Mouse (Mus musculus) forebrain, embryonic 14.5 days (tissue): ENCODE measurements at regions not wholly inside any gene's neighbourhood (a gene's known extent, or its start where the extent isn't known, plus 50 kb on each side); places are given as distances from the start of the nearest gene placed in this dataset.

ENCODE experiments used
- ATAC-seq: fragments of 200-750 bp; cut with Nextera tagmentation; 2 replicates; pipeline ENCODE4 v1.8.0; 2017; ENCODE audit warnings: mild to moderate bottlenecking, moderate library complexity
- DNase-seq: peaks from one replicate; pipeline ENCODE4 v3.0.0-alpha.2; 2015; ENCODE audit warnings: low spot score
- H3K27ac ChIP-seq: fragments of 300-500 bp; sonication (generic); 2 replicates; pipeline ENCODE4 v1.5.1; 2014; ENCODE audit warnings: low read depth, mild to moderate bottlenecking, control low read depth, low read length, moderate library complexity
- H3K27me3 ChIP-seq: fragments of 300-500 bp; sonication (generic); replicated peaks from 2 replicates; pipeline ENCODE4 v1.6.1; 2014; ENCODE audit warnings: low read length, control low read depth, mixed read lengths; ENCODE audit not compliant: control insufficient read depth, insufficient read depth
- H3K36me3 ChIP-seq: fragments of 300-500 bp; sonication (generic); 2 replicates; pipeline ENCODE4 v1.6.1; 2014; ENCODE audit warnings: low read length, control low read depth; ENCODE audit not compliant: control insufficient read depth, insufficient read depth
- H3K4me1 ChIP-seq: fragments of 300-500 bp; sonication (generic); 2 replicates; pipeline ENCODE4 v1.6.1; 2014; ENCODE audit warnings: antibody characterized with exemption, low read length, control low read depth; ENCODE audit not compliant: control insufficient read depth, insufficient read depth
- H3K4me2 ChIP-seq: fragments of 300-500 bp; sonication (generic); 2 replicates; pipeline ENCODE4 v1.6.1; 2014; ENCODE audit warnings: mild to moderate bottlenecking, control low read depth, low read length
- H3K4me3 ChIP-seq: fragments of 300-500 bp; sonication (generic); 2 replicates; pipeline ENCODE4 v1.5.1; 2014; ENCODE audit warnings: low read depth, low read length, control low read depth
- H3K9ac ChIP-seq: fragments of 300-500 bp; sonication (generic); 2 replicates; pipeline ENCODE4 v1.6.1; 2014; ENCODE audit warnings: mild to moderate bottlenecking, low read length, control low read depth, moderate library complexity
- H3K9me3 ChIP-seq: fragments of 300-500 bp; sonication (generic); replicated peaks from 2 replicates; pipeline ENCODE4 v1.6.1; 2016; ENCODE audit warnings: low read length, control low read depth, mixed read lengths; ENCODE audit not compliant: control insufficient read depth
- WGBS: fragments of 180-500 bp; shearing (Covaris S2); extraction: QIAGEN DNeasy Blood & Tissue Kit; methylation state at CpG from one replicate; pipeline ENCODE4 v1.1.7; 2014; 5-methylcytosine and 5-hydroxymethylcytosine counted together

DNA sequence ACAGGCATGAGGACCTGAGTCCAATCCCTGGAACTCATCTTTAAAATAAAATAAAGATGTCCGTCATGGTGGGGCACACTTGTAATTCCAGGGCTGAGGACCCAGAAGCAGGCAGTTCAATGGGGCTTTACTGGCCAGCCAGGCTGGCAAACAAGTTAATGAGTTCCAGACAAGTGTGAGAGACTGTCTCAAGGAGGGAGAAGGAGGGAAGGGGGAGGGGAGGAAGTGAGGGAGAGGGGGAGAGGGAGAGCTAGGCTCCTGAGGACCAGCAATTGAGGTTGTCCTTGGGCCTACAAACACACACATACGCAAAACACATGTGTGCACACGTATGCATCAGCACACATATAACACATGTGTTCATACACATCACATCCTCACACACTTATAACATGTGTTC lies 149.2 kb downstream of the Tmem132e start:
- no peak overlapping the region for H3K27ac ChIP-seq
- DNase-seq (no peak), ATAC-seq (no peak)
- no peak overlapping the region for H3K9ac ChIP-seq
- no peaks in the 10 kb centered on the region for H3K36me3 ChIP-seq
- H3K27me3 ChIP-seq, result no peaks in the 10 kb centered on the region
- H3K4me1 ChIP-seq, result no peaks in the 10 kb centered on the region
- 87% methylated on average over 3 of the region's 3 CpGs for WGBS
- no peak overlapping the region for H3K4me2 ChIP-seq
- no peaks in the 10 kb centered on the region for H3K9me3 ChIP-seq
- no peak overlapping the region for H3K4me3 ChIP-seq

- no peak overlapping the region for H3K4me3 ChIP-seq
- DNase-seq (peak; percentile 58), ATAC-seq (peak; percentile 70)
Observed at GRCm38 (mm10) chr11:82523200-82523802, 134.6 kb downstream of the Tmem132e start.

DNA sequence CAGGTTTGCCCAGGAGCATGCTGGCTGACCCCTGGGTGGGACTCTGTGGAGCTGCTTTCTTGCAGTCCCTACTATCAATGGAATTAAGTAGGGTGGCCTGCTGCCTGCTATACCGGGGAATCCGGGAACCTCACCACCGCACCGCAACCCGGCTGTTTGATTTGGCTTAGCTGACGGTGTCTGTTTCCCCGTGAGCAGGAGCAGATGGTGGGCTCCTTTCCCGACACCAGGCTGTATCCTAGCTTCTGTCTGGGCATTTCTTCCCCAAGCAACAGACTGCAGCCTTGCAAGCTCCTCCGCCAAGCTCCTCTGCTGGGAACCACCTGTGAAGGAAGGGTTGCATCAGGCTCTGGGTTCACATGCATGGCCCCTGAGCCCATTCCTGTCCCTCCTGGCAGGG lies 132.7 kb downstream of the Tmem132e start:
- Histone ChIP-seq H3K27ac (no peak overlapping the region), H3K4me1 (peaks cover 17% of the 10 kb centered on the region), H3K27me3 (no peaks in the 10 kb centered on the region), H3K4me2 (no peak overlapping the region), H3K9me3 (no peaks in the 10 kb centered on the region), H3K4me3 (no peak overlapping the region), H3K36me3 (no peaks in the 10 kb centered on the region), H3K9ac (no peak overlapping the region)
- ATAC-seq (peak; percentile 80), DNase-seq (peak; percentile 87)
- 55% methylated on average over 9 of the region's 9 CpGs for WGBS

More at GRCm38 (mm10) chr11:82523200-82523802, 134.6 kb downstream of the Tmem132e start:
- peak overlapping the region; percentile 60 for H3K27ac ChIP-seq
- no peaks in the 10 kb centered on the region for H3K9me3 ChIP-seq
- no peak overlapping the region for H3K4me2 ChIP-seq
- no peaks in the 10 kb centered on the region for H3K36me3 ChIP-seq
- 8% methylated on average over 4 of the region's 4 CpGs for WGBS
- no peak overlapping the region for H3K9ac ChIP-seq
- H3K4me1 ChIP-seq, result peaks cover 17% of the 10 kb centered on the region
- no peaks in the 10 kb centered on the region for H3K27me3 ChIP-seq

DNA sequence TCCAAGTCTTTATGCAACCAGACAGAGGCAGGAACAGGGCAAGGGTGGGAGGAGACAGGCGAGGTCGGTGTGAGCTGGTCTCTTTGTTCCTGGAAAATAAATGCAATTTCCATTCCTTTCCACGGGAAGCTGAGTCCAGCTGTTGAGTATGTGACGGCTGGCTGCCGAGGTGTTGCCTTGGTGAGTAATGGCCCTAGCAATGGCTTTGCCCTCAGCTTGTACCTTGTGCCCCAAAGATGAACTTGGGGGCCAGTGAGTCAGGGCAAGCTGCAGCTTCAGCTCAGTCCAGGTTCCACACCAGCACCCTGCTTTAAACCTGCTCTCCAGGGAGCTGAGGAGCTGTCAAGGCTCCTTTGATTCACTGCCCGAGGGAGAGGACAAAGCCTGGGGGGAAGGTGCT lies 130.0 kb downstream of the Tmem132e start:
- Histone ChIP-seq H3K9ac (no peak overlapping the region), H3K4me1 (peaks cover 11% of the 10 kb centered on the region), H3K4me2 (no peak overlapping the region), H3K27ac (no peak overlapping the region), H3K36me3 (no peaks in the 10 kb centered on the region), H3K4me3 (no peak overlapping the region), H3K9me3 (no peaks in the 10 kb centered on the region), H3K27me3 (no peaks in the 10 kb centered on the region)
- DNase-seq (no peak), ATAC-seq (no peak)
- whole genome bisulfite sequencing, result 19% methylated on average over 6 of the region's 6 CpGs

GRCm38 (mm10) chr11:82514526-82515144 lies 125.9 kb downstream of the Tmem132e start:
- Histone ChIP-seq H3K36me3 (no peaks in the 10 kb centered on the region), H3K4me2 (no peak overlapping the region), H3K4me1 (no peaks in the 10 kb centered on the region; the same call in 1 of the 2 replicates), H3K9ac (no peak overlapping the region), H3K27me3 (no peaks in the 10 kb centered on the region), H3K27ac (no peak overlapping the region), H3K9me3 (no peaks in the 10 kb centered on the region), H3K4me3 (no peak overlapping the region)
- no peak for DNase-seq
- no peak for ATAC-seq
- WGBS, result 91% methylated on average over 4 of the region's 4 CpGs

DNA sequence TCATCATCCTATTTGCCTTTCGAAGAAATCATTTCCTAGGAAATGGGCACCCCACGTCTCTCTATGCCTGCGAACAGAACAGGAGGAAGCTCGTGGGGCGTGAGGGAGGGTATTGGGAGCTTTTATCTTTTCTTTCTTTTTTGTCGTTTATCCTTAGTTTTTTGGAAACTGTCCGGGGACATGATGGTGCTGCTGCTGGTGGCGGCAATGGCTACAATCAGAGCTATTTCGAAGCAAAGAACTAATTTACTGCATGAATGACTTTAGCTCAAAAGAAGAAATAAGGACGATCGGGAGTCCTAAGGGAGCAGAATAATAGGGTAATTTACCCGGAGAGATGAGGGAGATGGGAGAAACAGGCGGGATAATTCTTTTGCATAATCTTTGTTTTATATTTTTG lies 119.9 kb downstream of the Tmem132e start:
- WGBS, result 3% methylated on average over 13 of the region's 13 CpGs
- Histone ChIP-seq H3K27me3 (no peaks in the 10 kb centered on the region), H3K4me3 (no peak overlapping the region), H3K9ac (peak overlapping the region; percentile 1; the same call in 1 of the 2 replicates), H3K9me3 (no peaks in the 10 kb centered on the region), H3K27ac (no peak overlapping the region), H3K4me1 (peaks cover 10% of the 10 kb centered on the region; the same call in 1 of the 2 replicates), H3K36me3 (no peaks in the 10 kb centered on the region), H3K4me2 (peak overlapping the region; percentile 44)
- DNase-seq (peak; percentile 12), ATAC-seq (no peak)
